Mouse (Mus musculus): ENCODE results near the gene Catsperz. TPM values are rescaled to one million over a fixed set of nuclear protein-coding genes. Genes with fewer than 3 reads are reported as not detected.

The Catsperz gene
- polyA plus RNA-seq, 1 experiment = 0.83 TPM

GRCm38 (mm10) chr19:6949532-6949931, 24.4 kb upstream of the Catsperz start:
- TF ChIP-seq GATA1 (IDR thresholded peaks at IDR 0.05; ENCODE audit: borderline replicate concordance, low read length) = no peak
- peaks cover 71% of the 10 kb centered on the region for H3K36me3 ChIP-seq (replicated peaks; ENCODE audit: low read length)
- H3K9me3 ChIP-seq = no peaks in the 10 kb centered on the region
- H3K27me3 ChIP-seq (replicated peaks) = no peaks in the 10 kb centered on the region
- peak overlapping the region; percentile 3 for H3K4me3 ChIP-seq (replicated peaks)
- peaks cover 79% of the 10 kb centered on the region for H3K4me1 ChIP-seq

GRCm38 (mm10) chr19:6948186-6948585, 23.0 kb upstream of the Catsperz start:
- no peaks in the 10 kb centered on the region for H3K27me3 ChIP-seq (replicated peaks)
- H3K36me3 ChIP-seq (replicated peaks; ENCODE audit: low read length) = peaks cover 64% of the 10 kb centered on the region
- peaks cover 74% of the 10 kb centered on the region for H3K4me1 ChIP-seq
- TF ChIP-seq GATA1 (IDR thresholded peaks at IDR 0.05; ENCODE audit: borderline replicate concordance, low read length) (no peak), FLI1 (IDR thresholded peaks at IDR 0.05; ENCODE audit: low read length) (no peak)
- no peaks in the 10 kb centered on the region for H3K9me3 ChIP-seq
- H3K4me3 ChIP-seq (replicated peaks) = no peak overlapping the region

DNA sequence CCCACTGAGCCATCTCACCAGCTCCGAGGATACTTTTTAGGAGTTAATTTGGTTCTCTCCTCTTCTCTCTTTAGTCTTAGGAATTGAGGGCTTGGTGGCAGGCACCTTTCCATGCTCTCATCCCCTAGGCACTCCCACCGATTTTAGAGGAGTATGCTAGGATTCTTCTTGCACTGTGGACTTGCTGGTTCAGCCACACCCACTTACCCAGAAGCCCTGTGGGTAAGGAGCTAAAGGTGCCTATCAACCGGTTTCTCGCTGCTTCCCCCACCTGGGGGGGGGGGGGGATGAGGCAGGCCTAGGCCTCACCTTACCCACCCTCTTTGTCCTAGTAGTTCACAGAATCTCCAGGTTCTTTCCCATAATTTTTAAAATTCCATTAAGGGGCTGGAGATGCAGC, 22.6 kb upstream of the Catsperz start:
- Histone ChIP-seq H3K4me1 (peaks cover 74% of the 10 kb centered on the region), H3K36me3 (replicated peaks; ENCODE audit: low read length) (peaks cover 59% of the 10 kb centered on the region), H3K9me3 (no peaks in the 10 kb centered on the region), H3K4me3 (replicated peaks) (no peak overlapping the region), H3K27me3 (replicated peaks) (no peaks in the 10 kb centered on the region)
- no peak for TF ChIP-seq FLI1 (IDR thresholded peaks at IDR 0.05; ENCODE audit: low read length)
- no peak for TF ChIP-seq GATA1 (IDR thresholded peaks at IDR 0.05; ENCODE audit: borderline replicate concordance, low read length)

DNA sequence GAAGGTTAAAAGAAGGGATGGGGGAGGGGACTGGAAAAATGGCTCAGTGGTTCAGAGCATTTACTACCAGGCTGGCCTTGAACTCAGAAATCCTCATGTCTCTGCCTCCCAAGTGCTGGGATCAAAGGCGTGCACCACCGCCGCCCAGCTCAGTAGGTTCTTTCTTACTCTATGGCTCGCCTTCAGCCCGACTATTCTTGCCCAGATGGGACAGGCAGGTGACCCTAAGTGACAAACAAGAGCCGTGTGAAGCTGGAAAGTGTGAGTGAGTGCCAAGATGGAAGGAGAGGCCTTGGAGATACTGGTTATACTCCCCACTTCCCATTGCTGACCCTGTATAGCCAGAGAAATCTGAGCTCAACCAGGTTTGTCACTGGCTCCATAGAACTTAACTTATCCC, 18.5 kb upstream of the Catsperz start:
- TF ChIP-seq FLI1 (IDR thresholded peaks at IDR 0.05; ENCODE audit: low read length) = no peak
- no peak for TF ChIP-seq GATA1 (IDR thresholded peaks at IDR 0.05; ENCODE audit: borderline replicate concordance, low read length)
- H3K36me3 ChIP-seq (replicated peaks; ENCODE audit: low read length) = peaks cover 58% of the 10 kb centered on the region
- peaks cover 68% of the 10 kb centered on the region for H3K4me1 ChIP-seq

DNA sequence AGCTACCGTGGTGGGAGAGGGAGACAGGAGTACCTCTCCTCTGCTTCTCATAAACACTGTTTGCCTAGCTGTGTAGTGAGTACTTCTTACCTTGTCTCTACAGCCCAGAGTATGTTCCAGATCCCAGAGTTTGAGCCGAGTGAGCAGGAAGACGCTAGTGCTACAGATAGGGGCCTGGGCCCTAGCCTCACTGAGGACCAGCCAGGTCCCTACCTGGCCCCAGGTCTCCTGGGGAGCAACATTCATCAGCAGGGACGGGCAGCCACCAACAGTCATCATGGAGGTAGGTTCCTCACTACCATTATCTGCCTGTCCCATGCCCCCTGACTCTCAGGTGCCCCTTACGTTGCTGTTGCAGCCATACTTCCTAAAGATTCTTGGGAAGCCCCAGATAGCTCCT, 17.6 kb upstream of the Catsperz start:
- peaks cover 58% of the 10 kb centered on the region for H3K36me3 ChIP-seq (replicated peaks; ENCODE audit: low read length)
- H3K9me3 ChIP-seq = no peaks in the 10 kb centered on the region
- TF ChIP-seq GATA1 (IDR thresholded peaks at IDR 0.05; ENCODE audit: borderline replicate concordance, low read length) (no peak), FLI1 (IDR thresholded peaks at IDR 0.05; ENCODE audit: low read length) (no peak)
- H3K27me3 ChIP-seq (replicated peaks) = no peaks in the 10 kb centered on the region
- peak overlapping the region; percentile 98 for H3K4me3 ChIP-seq (replicated peaks)
- peaks cover 64% of the 10 kb centered on the region for H3K4me1 ChIP-seq

More for the DNA sequence above, 18.5 kb upstream of the Catsperz start:
- no peaks in the 10 kb centered on the region for H3K27me3 ChIP-seq (replicated peaks)
- H3K9me3 ChIP-seq = no peaks in the 10 kb centered on the region
- H3K4me3 ChIP-seq (replicated peaks) = no peak overlapping the region

DNA sequence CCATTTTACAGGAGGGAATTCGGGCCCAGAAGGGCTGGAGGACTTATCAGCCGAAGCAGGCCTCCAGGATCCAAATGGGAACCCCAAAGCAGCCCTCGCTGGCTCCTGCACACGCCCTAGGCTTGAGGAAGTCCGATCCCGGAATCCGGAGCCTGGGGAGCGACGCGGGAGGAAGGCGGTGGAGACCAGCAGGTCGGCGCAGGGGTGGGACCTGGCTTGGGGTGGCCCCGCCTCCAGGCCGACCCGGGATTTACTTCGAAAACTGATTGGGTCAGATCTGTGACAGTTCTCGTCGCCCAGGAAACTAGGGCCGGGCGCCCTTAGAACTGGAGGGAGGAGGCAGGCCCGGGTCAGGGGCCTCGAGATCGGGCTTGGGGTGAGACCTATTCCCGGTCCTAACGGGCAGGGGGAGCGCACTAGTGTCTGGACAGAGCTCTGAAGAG, 17.1 kb upstream of the Catsperz start, which contains the start of gene Gpr137:
TSS of gene Gpr137 (minus strand) at position 232 of the 443 bp plus-strand sequence.
- Histone ChIP-seq H3K27me3 (replicated peaks) (no peaks in the 10 kb centered on the region), H3K9me3 (no peaks in the 10 kb centered on the region), H3K36me3 (replicated peaks; ENCODE audit: low read length) (peaks cover 59% of the 10 kb centered on the region), H3K4me1 (peaks cover 65% of the 10 kb centered on the region), H3K4me3 (replicated peaks) (peak within 1 kb of the TSS; percentile 98)
- TF ChIP-seq FLI1 (IDR thresholded peaks at IDR 0.05; ENCODE audit: low read length) = no peak
- TF ChIP-seq GATA1 (IDR thresholded peaks at IDR 0.05; ENCODE audit: borderline replicate concordance, low read length) = no peak

GRCm38 (mm10) chr19:6941372-6942248, 16.4 kb upstream of the Catsperz start, which contains the start of gene Bad:
TSS of gene Bad (plus strand) at chr19:6941861.
- H3K27me3 ChIP-seq (replicated peaks) = no peaks in the 10 kb centered on the region
- H3K4me3 ChIP-seq (replicated peaks) = peak within 1 kb of the TSS; percentile 98
- TF ChIP-seq GATA1 (IDR thresholded peaks at IDR 0.05; ENCODE audit: borderline replicate concordance, low read length) (no peak), FLI1 (IDR thresholded peaks at IDR 0.05; ENCODE audit: low read length) (no peak)
- peaks cover 52% of the 10 kb centered on the region for H3K36me3 ChIP-seq (replicated peaks; ENCODE audit: low read length)
- H3K4me1 ChIP-seq = peaks cover 63% of the 10 kb centered on the region
- H3K9me3 ChIP-seq = no peaks in the 10 kb centered on the region

GRCm38 (mm10) chr19:6940396-6941351, 15.5 kb upstream of the Catsperz start:
- no peak for TF ChIP-seq GATA1 (IDR thresholded peaks at IDR 0.05; ENCODE audit: borderline replicate concordance, low read length)
- no peak for TF ChIP-seq FLI1 (IDR thresholded peaks at IDR 0.05; ENCODE audit: low read length)
- peaks cover 6% of the 10 kb centered on the region for H3K27me3 ChIP-seq (replicated peaks)
- H3K4me1 ChIP-seq = peaks cover 56% of the 10 kb centered on the region
- peak overlapping the region; percentile 98 for H3K4me3 ChIP-seq (replicated peaks)
- H3K36me3 ChIP-seq (replicated peaks; ENCODE audit: low read length) = peaks cover 43% of the 10 kb centered on the region
- no peaks in the 10 kb centered on the region for H3K9me3 ChIP-seq

DNA sequence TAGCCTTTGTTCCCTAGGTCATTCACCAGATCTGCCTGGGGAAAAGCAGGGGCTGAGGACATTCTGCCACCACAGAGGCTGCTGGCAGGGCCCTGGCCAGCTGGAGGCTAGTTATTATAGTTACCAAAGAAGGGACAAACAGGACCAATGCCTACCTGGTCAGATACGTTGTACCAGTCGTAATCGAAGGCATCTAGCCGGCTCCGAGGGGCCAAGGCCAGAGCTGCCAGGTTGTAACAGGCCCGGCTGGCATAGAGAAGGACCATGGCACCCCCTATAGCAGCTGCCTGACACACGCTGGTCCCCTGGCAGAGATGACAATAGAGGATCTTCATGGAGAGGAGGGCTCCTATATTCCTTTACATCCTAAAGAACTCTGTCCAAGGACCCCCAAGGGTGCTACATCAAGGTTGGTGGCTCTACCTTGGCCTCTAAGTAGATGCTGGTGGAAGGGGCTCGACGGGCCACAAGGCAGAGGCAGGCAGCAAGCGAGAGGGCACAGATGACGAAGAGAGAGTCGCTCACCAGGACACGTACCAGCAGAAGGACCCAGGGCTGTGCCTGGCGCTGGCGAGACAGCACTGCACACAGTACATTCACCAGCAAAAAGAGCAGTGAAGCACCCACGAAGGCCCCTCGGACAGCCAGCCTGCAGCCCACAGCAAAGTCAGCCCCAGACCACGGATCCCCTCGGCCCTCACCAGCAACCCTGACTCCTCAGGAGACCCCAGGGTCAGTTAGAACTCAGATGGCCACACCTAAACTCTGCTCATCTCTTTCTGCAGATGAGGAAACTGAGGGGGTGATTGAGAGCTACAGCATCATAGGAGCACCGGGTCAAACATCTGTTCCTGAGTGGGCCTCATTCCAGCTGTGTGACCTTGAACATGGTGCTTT, 14.2 kb upstream of the Catsperz start:
- TF ChIP-seq FLI1 (IDR thresholded peaks at IDR 0.05; ENCODE audit: low read length) = no peak
- no peak for TF ChIP-seq GATA1 (IDR thresholded peaks at IDR 0.05; ENCODE audit: borderline replicate concordance, low read length)
- Histone ChIP-seq H3K4me3 (replicated peaks) (peak overlapping the region; percentile 50), H3K27me3 (replicated peaks) (peaks cover 18% of the 10 kb centered on the region), H3K4me1 (peaks cover 49% of the 10 kb centered on the region), H3K9me3 (no peaks in the 10 kb centered on the region), H3K36me3 (replicated peaks; ENCODE audit: low read length) (peaks cover 35% of the 10 kb centered on the region)
